Mouse (Mus musculus) left cerebral cortex, adult 11 months (tissue): ENCODE data around the gene Pa2g4.
"Not testable (repeated sequence)": the region's sequence is repeated elsewhere in the genome, so short reads cannot be mapped to it uniquely, and the experiment has no call there.

Experiments
- DNase-seq: peaks from one replicate; pipeline ENCODE4 v3.0.0; 2022; ENCODE audit warnings: low spot score

Gene Pa2g4

GRCm38 (mm10) chr10:128565788-128566531 is at the start of gene Pa2g4:
Gene Pa2g4, minus strand, starts transcription at chr10:128565987.
- DNase-seq = peak; percentile 96

GRCm38 (mm10) chr10:128614934-128615333 is 49.1 kb upstream of the Pa2g4 start:
- no peak for DNase-seq

- DNase-seq = not testable (repeated sequence)
These were observed 48.0 kb upstream of the Pa2g4 start for GRCm38 (mm10) chr10:128613820-128614219.

GRCm38 (mm10) chr10:128613154-128613440 is 47.3 kb upstream of the Pa2g4 start:
- no peak for DNase-seq

GRCm38 (mm10) chr10:128612433-128613153 is 46.8 kb upstream of the Pa2g4 start:
- peak; percentile 50 for DNase-seq

GRCm38 (mm10) chr10:128606483-128606882 is 40.7 kb upstream of the Pa2g4 start:
- DNase-seq = no peak

GRCm38 (mm10) chr10:128602470-128603128 is 36.8 kb upstream of the Pa2g4 start:
- DNase-seq = no peak

- no peak for DNase-seq
These were observed 35.7 kb upstream of the Pa2g4 start for GRCm38 (mm10) chr10:128601499-128601898.

- DNase-seq = no peak
These were observed 32.7 kb upstream of the Pa2g4 start for GRCm38 (mm10) chr10:128598476-128598875.

- DNase-seq = no peak
These were observed 27.0 kb upstream of the Pa2g4 start for GRCm38 (mm10) chr10:128592797-128593196.

GRCm38 (mm10) chr10:128591436-128591835 is 25.6 kb upstream of the Pa2g4 start:
- no peak for DNase-seq

GRCm38 (mm10) chr10:128590193-128590690 is 24.5 kb upstream of the Pa2g4 start:
- DNase-seq = no peak

- DNase-seq = no peak
These were observed 23.8 kb upstream of the Pa2g4 start, which contains the start of gene Erbb3 for GRCm38 (mm10) chr10:128589464-128590192. Gene Erbb3, minus strand, starts transcription at chr10:128589652.

GRCm38 (mm10) chr10:128588775-128589463 is 23.1 kb upstream of the Pa2g4 start:
- no peak for DNase-seq

- no peak for DNase-seq
These were observed 22.3 kb upstream of the Pa2g4 start for GRCm38 (mm10) chr10:128588136-128588535.

- no peak for DNase-seq
These were observed 21.9 kb upstream of the Pa2g4 start for GRCm38 (mm10) chr10:128587697-128588096.

GRCm38 (mm10) chr10:128587120-128587519 is 21.3 kb upstream of the Pa2g4 start:
- DNase-seq = no peak

GRCm38 (mm10) chr10:128586546-128586945 is 20.8 kb upstream of the Pa2g4 start:
- no peak for DNase-seq

GRCm38 (mm10) chr10:128584386-128584785 is 18.6 kb upstream of the Pa2g4 start:
- DNase-seq = no peak

GRCm38 (mm10) chr10:128583644-128584043 is 17.9 kb upstream of the Pa2g4 start:
- DNase-seq = no peak

- DNase-seq = no peak
These were observed 13.9 kb upstream of the Pa2g4 start for GRCm38 (mm10) chr10:128579731-128580130.
